Comparison of ENCODE assay signal across 17 mouse cellular contexts in genomic region chr4:124266573-124266972, GRCm38 (mm10).
DNase-seq lines count a peak whose midpoint lies in the region; ATAC-seq and TF ChIP-seq lines count a peak whose summit lies in the region.
"Had no signal": no experiment of that assay in that cellular context is flagged by ENCODE, and none has a peak within 500 bp of the region (broad histone marks: within the 10 kb centered on the region; RNA-seq: fewer than 3 reads in every experiment).

No protein-coding gene starts in this region.

- H3K36me3 ChIP-seq in limb, embryonic 14.5 days (ENCODE audit: control insufficient read depth, insufficient read depth, low read length) = no peaks in the 10 kb centered on the region
- H3K36me3 ChIP-seq in limb, embryonic 10.5 days = no peaks in the 10 kb centered on the region
- H3K36me3 ChIP-seq in forebrain, embryonic 12.5 days (replicated peaks) = no peaks in the 10 kb centered on the region
- H3K36me3 ChIP-seq in hindbrain, embryonic 15.5 days = no peaks in the 10 kb centered on the region
- H3K36me3 ChIP-seq in intestine, postnatal 0 days (ENCODE audit: control insufficient read depth, insufficient read depth) = no peaks in the 10 kb centered on the region

- H3K9ac ChIP-seq in limb, embryonic 14.5 days (ENCODE audit: low read depth, low read length, severe bottlenecking) = no peak overlapping the region
- no peak overlapping the region for H3K9ac ChIP-seq in forebrain, embryonic 12.5 days
- H3K9ac ChIP-seq in hindbrain, embryonic 15.5 days = no peak overlapping the region
- H3K9ac ChIP-seq in intestine, postnatal 0 days (ENCODE audit: low read depth, low read length) = no peak overlapping the region

- H3K4me2 ChIP-seq in limb, embryonic 14.5 days (replicated peaks; ENCODE audit: low read depth, low read length, severe bottlenecking) = no peak overlapping the region
- no peak overlapping the region for H3K4me2 ChIP-seq in forebrain, embryonic 12.5 days
- no peak overlapping the region for H3K4me2 ChIP-seq in hindbrain, embryonic 15.5 days
- no peak overlapping the region for H3K4me2 ChIP-seq in intestine, postnatal 0 days (replicated peaks; ENCODE audit: low read depth)
- H3K4me2 ChIP-seq: heart, embryonic 11.5 days had no signal

- H3K27ac ChIP-seq in limb, embryonic 14.5 days (replicated peaks; ENCODE audit: low read depth, low read length) = no peak overlapping the region
- H3K27ac ChIP-seq in limb, embryonic 10.5 days = no peak overlapping the region
- no peak overlapping the region for H3K27ac ChIP-seq in forebrain, embryonic 12.5 days
- H3K27ac ChIP-seq in hindbrain, embryonic 15.5 days (replicated peaks) = no peak overlapping the region
- no peak overlapping the region for H3K27ac ChIP-seq in intestine, postnatal 0 days (ENCODE audit: low read depth, low read length)

- no peak for TF ChIP-seq POLR2A in limb, embryonic 14.5 days (IDR thresholded peaks at IDR 0.05; ENCODE audit: borderline replicate concordance, extremely low read depth, insufficient read depth, insufficient read length)

- H3K4me3 ChIP-seq in limb, embryonic 14.5 days (replicated peaks; ENCODE audit: low read length) = no peak overlapping the region
- no peak overlapping the region for H3K4me3 ChIP-seq in limb, embryonic 10.5 days
- no peak overlapping the region for H3K4me3 ChIP-seq in forebrain, embryonic 12.5 days (replicated peaks)
- H3K4me3 ChIP-seq in hindbrain, embryonic 15.5 days = no peak overlapping the region
- H3K4me3 ChIP-seq in intestine, postnatal 0 days (ENCODE audit: low read depth, low read length) = no peak overlapping the region
- H3K4me3 ChIP-seq: erythroblast, embryonic 14.5 days; myocyte had no signal

- H3K4me1 ChIP-seq in limb, embryonic 14.5 days (ENCODE audit: control insufficient read depth, insufficient read depth, low read length) = 0 out of 2 replicates have a peak, but pooled peaks cover 4% of the 10 kb centered on the region
- H3K4me1 ChIP-seq in limb, embryonic 10.5 days = no peaks in the 10 kb centered on the region
- H3K4me1 ChIP-seq in forebrain, embryonic 12.5 days = peaks cover 25% of the 10 kb centered on the region
- peaks cover 11% of the 10 kb centered on the region for H3K4me1 ChIP-seq in hindbrain, embryonic 15.5 days (replicated peaks)
- no peaks in the 10 kb centered on the region for H3K4me1 ChIP-seq in intestine, postnatal 0 days (replicated peaks; ENCODE audit: control insufficient read depth, insufficient read depth, low read length)

- ATAC-seq in limb, embryonic 14.5 days (ENCODE audit: low FRiP score, low read depth) = no peak
- peak; percentile 53; the same call in 1 of the 2 replicates for ATAC-seq in forebrain, embryonic 12.5 days (ENCODE audit: low FRiP score)
- ATAC-seq in hindbrain, embryonic 15.5 days (ENCODE audit: low FRiP score, low read depth) = 0 out of 2 replicates have a peak, but pooled peaks have one; percentile 68
- ATAC-seq in intestine, postnatal 0 days = no peak
- ATAC-seq: inflammation-experienced regulatory T-cells, adult 6 months; Patski had no signal

- H3K9me3 ChIP-seq in limb, embryonic 14.5 days (ENCODE audit: control insufficient read depth, low read length) = no peaks in the 10 kb centered on the region
- no peaks in the 10 kb centered on the region for H3K9me3 ChIP-seq in limb, embryonic 10.5 days (replicated peaks)
- H3K9me3 ChIP-seq in forebrain, embryonic 12.5 days = 0 out of 2 replicates have a peak, but pooled peaks cover 5% of the 10 kb centered on the region
- no peaks in the 10 kb centered on the region for H3K9me3 ChIP-seq in hindbrain, embryonic 15.5 days
- H3K9me3 ChIP-seq in intestine, postnatal 0 days (ENCODE audit: control insufficient read depth) = no peaks in the 10 kb centered on the region

- WGBS in limb, embryonic 14.5 days = 38% methylated on average over 4 of the region's 4 CpGs
- WGBS in limb, embryonic 10.5 days = 77% methylated on average over 4 of the region's 4 CpGs
- 15% methylated on average over 4 of the region's 4 CpGs for WGBS in forebrain, embryonic 12.5 days
- 12% methylated on average over 4 of the region's 4 CpGs for WGBS in hindbrain, embryonic 15.5 days
- WGBS in intestine, postnatal 0 days = 62% methylated on average over 4 of the region's 4 CpGs

- peak; percentile 46 for DNase-seq in limb, embryonic 14.5 days (ENCODE audit: low spot score)
- no peak for DNase-seq in limb, embryonic 10.5 days (ENCODE audit: low spot score)
- peak; percentile 41 for DNase-seq in retina, embryonic 14.5 days (ENCODE audit: low spot score)
- DNase-seq in liver = no peak
- DNase-seq in left cerebral cortex, postnatal 36 days (ENCODE audit: low spot score in 2 of 2) = no peak
- DNase-seq: adrenal gland, adult 2 months; kidney, postnatal 4 days; layer of hippocampus, postnatal 36 days; thymus, postnatal 4 days had no signal

- H3K27me3 ChIP-seq in limb, embryonic 14.5 days (ENCODE audit: control insufficient read depth, insufficient read depth, low read length) = no peaks in the 10 kb centered on the region
- H3K27me3 ChIP-seq in limb, embryonic 10.5 days (ENCODE audit: low read depth, poor library complexity, severe bottlenecking) = 0 out of 2 replicates have a peak, but pooled peaks cover 14% of the 10 kb centered on the region
- H3K27me3 ChIP-seq in forebrain, embryonic 12.5 days = peaks cover 72% of the 10 kb centered on the region
- H3K27me3 ChIP-seq in hindbrain, embryonic 15.5 days = 0 out of 2 replicates have a peak, but pooled peaks cover 3% of the 10 kb centered on the region
- no peaks in the 10 kb centered on the region for H3K27me3 ChIP-seq in intestine, postnatal 0 days (replicated peaks; ENCODE audit: control insufficient read depth, insufficient read depth, low read length)

- intact Hi-C loops in left cerebral cortex, postnatal 36 days (cut with DNase I) = no loop called here

- TF ChIP-seq CTCF in intestine, postnatal 0 days (IDR thresholded peaks at IDR 0.05; ENCODE audit: low read depth) = no peak

Comparison
In these comparisons a context has a peak if more than half of its experiments do, and no peak if none do; other contexts are left out.
1. DNase-seq: peak in limb, embryonic 14.5 days (single experiment) and retina, embryonic 14.5 days (single experiment); none in limb, embryonic 10.5 days (single experiment), liver (single experiment) and left cerebral cortex, postnatal 36 days (0 of 2).
2. ATAC-seq: peak in forebrain, embryonic 12.5 days (single experiment) and hindbrain, embryonic 15.5 days (single experiment); none in limb, embryonic 14.5 days (single experiment) and intestine, postnatal 0 days (single experiment).